Mouse (Mus musculus): ENCODE results near the gene Clpb.

- no peak for TF ChIP-seq GATA1 (IDR thresholded peaks at IDR 0.05; ENCODE audit: low read length)
- TF ChIP-seq TAL1 (IDR thresholded peaks at IDR 0.05; ENCODE audit: low read length) = no peak
Measured at GRCm38 (mm10) chr7:101681565-101682071, 18.2 kb downstream of the Clpb start.
